Mouse (Mus musculus) ES-E14 (cell line): ENCODE results near the gene Bmp6.

Experiments used
- CHD2 ChIP-seq: IDR thresholded peaks from 2 replicates; pipeline ENCODE4 v1.6.1; 2014; ENCODE audit warnings: mild to moderate bottlenecking, low read depth, low read length, inconsistent platforms
- ZC3H11A ChIP-seq: IDR thresholded peaks from 2 replicates; pipeline ENCODE4 v1.6.1; 2012; ENCODE audit warnings: low read depth, mild to moderate bottlenecking, inconsistent platforms, low read length, borderline replicate concordance
- ZNF384 ChIP-seq: IDR thresholded peaks from 2 replicates; pipeline ENCODE4 v1.6.1; 2012; ENCODE audit warnings: low read depth, low read length, inconsistent platforms

GRCm38 (mm10) chr13:38400662-38401061 lies 55.8 kb downstream of the Bmp6 start:
- TF ChIP-seq CHD2 (no peak), ZC3H11A (no peak), ZNF384 (no peak)
